Mouse (Mus musculus) kidney, adult 2 months (tissue): ENCODE measurements around the gene B3gnt9. TPM values are rescaled to one million over a fixed set of nuclear protein-coding genes. Genes with fewer than 3 reads are reported as not detected.

Source experiments
- DNase-seq: peaks from one replicate; pipeline ENCODE4 v3.0.0; 2021
- H3K27ac ChIP-seq: fragments of 200-500 bp; 2 replicates; pipeline ENCODE4 v1.5.1; 2012; ENCODE audit warnings: low read depth, low read length, control low read depth, inconsistent platforms; ENCODE audit not compliant: insufficient read depth
- H3K27me3 ChIP-seq: fragments of 200-500 bp; replicated peaks from 2 replicates; pipeline ENCODE4 v1.6.1; 2012; ENCODE audit warnings: mild to moderate bottlenecking, moderate library complexity, low read length, inconsistent platforms; ENCODE audit not compliant: control insufficient read depth, insufficient read depth
- H3K36me3 ChIP-seq: fragments of 200-500 bp; 2 replicates; pipeline ENCODE4 v1.6.1; 2012; ENCODE audit warnings: mild to moderate bottlenecking, moderate library complexity, low read length, inconsistent platforms; ENCODE audit not compliant: control insufficient read depth, insufficient read depth
- H3K4me1 ChIP-seq: fragments of 200-500 bp; 2 replicates; pipeline ENCODE4 v1.6.1; 2011; ENCODE audit warnings: low read length; ENCODE audit not compliant: control insufficient read depth, insufficient read depth
- H3K4me3 ChIP-seq: fragments of 200-500 bp; 2 replicates; pipeline ENCODE4 v1.5.1; 2011; ENCODE audit warnings: mild to moderate bottlenecking, low read depth, low read length, control low read depth; ENCODE audit not compliant: insufficient read depth
- CTCF ChIP-seq: fragments of 200-500 bp; conservative IDR thresholded peaks from 2 replicates; pipeline ENCODE4 v1.5.1; 2011; ENCODE audit warnings: low read depth, mild to moderate bottlenecking, control low read depth, low read length, moderate library complexity, mixed read lengths; ENCODE audit not compliant: insufficient read depth, insufficient read length
- POLR2A ChIP-seq: fragments of 200-500 bp; IDR thresholded peaks from one replicate; pipeline ENCODE4 v1.6.1; 2011; ENCODE audit warnings: low read depth, low read length, control low read depth
- WGBS: fragments of 180-500 bp; shearing (Covaris S2); methylation state at CpG from one replicate; pipeline ENCODE4 v1.1.7; 2018; 5-methylcytosine and 5-hydroxymethylcytosine counted together
- polyA plus RNA-seq: library from polyadenylated mRNA; depleted of rRNA; stranded (reverse); fragments of >200 nt; gene quantifications from 2 replicates; pipeline ENCODE4 v1.2.3, GENCODE M21; 2012

Gene B3gnt9
- polyA plus RNA-seq, 1 experiment, result 4.8 TPM

GRCm38 (mm10) chr8:105225272-105225593, 29.7 kb downstream of the B3gnt9 start:
- 1% methylated on average over 27 of the region's 27 CpGs for WGBS
- TF ChIP-seq CTCF (no peak), POLR2A (no peak)
- Histone ChIP-seq H3K4me1 (peaks cover 9% of the 10 kb centered on the region; the same call in 1 of the 2 replicates), H3K27me3 (no peaks in the 10 kb centered on the region), H3K27ac (peak overlapping the region; percentile 73), H3K36me3 (no peaks in the 10 kb centered on the region), H3K4me3 (peak overlapping the region; percentile 91)
- DNase-seq, result no peak

GRCm38 (mm10) chr8:105224413-105225271, 30.3 kb downstream of the B3gnt9 start, which contains the start of gene D230025D16Rik:
Gene D230025D16Rik, plus strand, starts transcription at chr8:105225145.
- Histone ChIP-seq H3K36me3 (no peaks in the 10 kb centered on the region), H3K4me3 (peak within 1 kb of the TSS; percentile 91), H3K4me1 (peaks cover 9% of the 10 kb centered on the region; the same call in 1 of the 2 replicates), H3K27ac (peak within 1 kb of the TSS; percentile 83), H3K27me3 (no peaks in the 10 kb centered on the region)
- 2% methylated on average over 34 of the region's 34 CpGs for WGBS
- TF ChIP-seq CTCF (no peak), POLR2A (peak; percentile 95)
- peak; percentile 96 for DNase-seq

GRCm38 (mm10) chr8:105223850-105224249, 31.1 kb downstream of the B3gnt9 start:
- Histone ChIP-seq H3K4me3 (no peak overlapping the region), H3K36me3 (no peaks in the 10 kb centered on the region), H3K27ac (no peak overlapping the region), H3K27me3 (no peaks in the 10 kb centered on the region), H3K4me1 (peaks cover 9% of the 10 kb centered on the region; the same call in 1 of the 2 replicates)
- no peak for DNase-seq
- TF ChIP-seq CTCF (no peak), POLR2A (no peak)
- 82% methylated on average over 7 of the region's 7 CpGs for WGBS

- 77% methylated on average over 5 of the region's 5 CpGs for WGBS
- DNase-seq, result peak; percentile 60
- TF ChIP-seq POLR2A (no peak), CTCF (0 out of 2 replicates have a peak, but pooled peaks have one; percentile 29)
- Histone ChIP-seq H3K27me3 (no peaks in the 10 kb centered on the region), H3K4me3 (no peak overlapping the region), H3K4me1 (no peaks in the 10 kb centered on the region; the same call in 1 of the 2 replicates), H3K36me3 (no peaks in the 10 kb centered on the region; the same call in 1 of the 2 replicates), H3K27ac (no peak overlapping the region)
Observed at GRCm38 (mm10) chr8:105217926-105218522, 36.9 kb downstream of the B3gnt9 start.

GRCm38 (mm10) chr8:105214104-105214503, 40.8 kb downstream of the B3gnt9 start:
- H3K4me3 ChIP-seq, result no peak overlapping the region
- TF ChIP-seq CTCF, result 0 out of 2 replicates have a peak, but pooled peaks have one; percentile 15
- no peak for TF ChIP-seq POLR2A
- H3K36me3 ChIP-seq, result no peaks in the 10 kb centered on the region; the same call in 1 of the 2 replicates
- no peak for DNase-seq
- H3K27ac ChIP-seq, result no peak overlapping the region
- no peaks in the 10 kb centered on the region for H3K27me3 ChIP-seq
- WGBS, result 90% methylated on average over 5 of the region's 5 CpGs
- no peaks in the 10 kb centered on the region; the same call in 1 of the 2 replicates for H3K4me1 ChIP-seq

GRCm38 (mm10) chr8:105209153-105210110, 45.5 kb downstream of the B3gnt9 start:
- 88% methylated on average over 1 of the region's 1 CpGs for WGBS
- DNase-seq, result no peak
- Histone ChIP-seq H3K4me3 (no peak overlapping the region), H3K27me3 (no peaks in the 10 kb centered on the region), H3K36me3 (no peaks in the 10 kb centered on the region), H3K4me1 (no peaks in the 10 kb centered on the region), H3K27ac (no peak overlapping the region)
- TF ChIP-seq POLR2A (no peak), CTCF (no peak)
